Mouse (Mus musculus) limb, embryonic 10.5 days (tissue): ENCODE results near the gene Cubn. TPM values are rescaled to one million over a fixed set of nuclear protein-coding genes. Genes with fewer than 3 reads are reported as not detected.

Source experiments
- DNase-seq: peaks from one replicate; pipeline ENCODE4 v3.0.0-alpha.2; 2017; ENCODE audit warnings: low spot score
- H3K27ac ChIP-seq: fragments of 300-500 bp; sonication (generic); 2 replicates; pipeline ENCODE4 v1.5.1; 2016; ENCODE audit warnings: mild to moderate bottlenecking
- H3K27me3 ChIP-seq: fragments of 300-500 bp; sonication (generic); 2 replicates; pipeline ENCODE4 v1.6.1; 2016; ENCODE audit warnings: low read depth, mild to moderate bottlenecking; ENCODE audit not compliant: poor library complexity, severe bottlenecking
- H3K36me3 ChIP-seq: fragments of 300-500 bp; sonication (generic); 2 replicates; pipeline ENCODE4 v1.6.1; 2016; ENCODE audit warnings: mild to moderate bottlenecking, moderate library complexity
- H3K4me1 ChIP-seq: fragments of 300-500 bp; sonication (generic); 2 replicates; pipeline ENCODE4 v1.6.1; 2016
- H3K4me3 ChIP-seq: fragments of 300-500 bp; sonication (generic); 2 replicates; pipeline ENCODE4 v1.5.1; 2016; ENCODE audit warnings: mild to moderate bottlenecking, moderate library complexity
- H3K9me3 ChIP-seq: fragments of 300-500 bp; sonication (generic); replicated peaks from 2 replicates; pipeline ENCODE4 v1.6.1; 2016; ENCODE audit warnings: mild to moderate bottlenecking
- WGBS: fragments of 180-500 bp; shearing (Covaris S2); methylation state at CpG from one replicate; pipeline ENCODE4 v1.1.7; 2016; 5-methylcytosine and 5-hydroxymethylcytosine counted together
- polyA plus RNA-seq: library from polyadenylated mRNA; unstranded; fragments of >200 nt; fragmentation: Nextera tagmentation; extraction: Ambion mirVana; gene quantifications from 2 replicates; pipeline ENCODE4 v1.2.1, GENCODE M21; 2016

Cubn gene
- polyA plus RNA-seq, 1 experiment from 2014 or later, result 0.05 TPM

GRCm38 (mm10) chr2:13275874-13276273 is 215.7 kb downstream of the Cubn start:
- H3K27ac ChIP-seq, result no peak overlapping the region
- H3K36me3 ChIP-seq, result no peaks in the 10 kb centered on the region
- no peak overlapping the region for H3K4me3 ChIP-seq
- no peaks in the 10 kb centered on the region for H3K27me3 ChIP-seq
- peak; percentile 33 for DNase-seq
- H3K4me1 ChIP-seq, result peaks cover 6% of the 10 kb centered on the region
- no peaks in the 10 kb centered on the region for H3K9me3 ChIP-seq
- 62% methylated on average over 7 of the region's 7 CpGs for WGBS

DNA sequence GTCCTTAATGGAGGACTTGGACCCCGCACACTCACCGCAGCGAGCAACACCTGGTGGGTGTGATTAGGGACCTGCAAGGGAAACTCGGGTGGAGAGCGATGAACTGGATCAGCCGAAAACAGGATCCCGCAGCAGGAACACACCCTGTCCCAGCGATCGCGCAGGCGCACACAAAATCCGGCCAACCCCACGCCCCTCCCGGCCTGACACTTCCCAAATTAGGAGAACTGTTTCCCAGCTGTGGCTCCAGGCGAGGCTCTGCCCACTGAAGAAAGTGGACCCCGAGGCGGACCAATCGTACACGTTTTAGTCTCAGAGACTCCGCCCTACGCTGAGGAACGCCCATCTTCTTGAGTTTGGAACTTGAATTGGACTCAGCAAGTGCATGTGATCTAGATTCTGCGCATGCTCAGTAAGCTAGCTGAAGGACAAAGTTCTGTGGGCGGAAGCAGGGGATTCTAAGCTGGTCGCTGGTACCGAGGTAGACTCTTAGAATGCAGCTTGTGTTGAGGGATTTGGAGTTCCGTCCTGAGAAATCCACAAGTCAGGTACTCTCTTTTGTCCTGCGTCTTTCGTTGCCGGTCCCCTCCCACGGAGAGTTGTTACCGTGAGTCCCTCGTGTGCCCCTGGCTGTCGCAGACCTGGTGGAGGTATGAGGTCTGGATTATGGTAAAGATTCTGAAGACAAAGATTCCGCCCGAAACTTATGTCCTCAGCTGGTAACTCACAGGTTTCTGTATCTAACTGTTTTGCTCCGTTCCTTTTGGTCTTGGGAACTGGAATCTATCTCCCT is 220.3 kb downstream of the Cubn start, which contains the start of gene Rsu1:
TSS of gene Rsu1 (minus strand) at position 251 of the 793 bp plus-strand sequence.
- Histone ChIP-seq H3K27ac (peak within 1 kb of the TSS; percentile 92), H3K4me1 (peaks cover 13% of the 10 kb centered on the region), H3K27me3 (no peaks in the 10 kb centered on the region), H3K36me3 (no peaks in the 10 kb centered on the region), H3K9me3 (no peaks in the 10 kb centered on the region), H3K4me3 (peak within 1 kb of the TSS; percentile 66)
- DNase-seq, result peak; percentile 93
- WGBS, result 1% methylated on average over 37 of the region's 37 CpGs

- H3K36me3 ChIP-seq, result no peaks in the 10 kb centered on the region
- WGBS, result 54% methylated on average over 8 of the region's 8 CpGs
- H3K27ac ChIP-seq, result peak overlapping the region; percentile 92
- peaks cover 13% of the 10 kb centered on the region for H3K4me1 ChIP-seq
- H3K9me3 ChIP-seq, result no peaks in the 10 kb centered on the region
- H3K4me3 ChIP-seq, result peak overlapping the region; percentile 66
- no peaks in the 10 kb centered on the region for H3K27me3 ChIP-seq
- no peak for DNase-seq
Observed at GRCm38 (mm10) chr2:13270736-13271135, 220.9 kb downstream of the Cubn start.

DNA sequence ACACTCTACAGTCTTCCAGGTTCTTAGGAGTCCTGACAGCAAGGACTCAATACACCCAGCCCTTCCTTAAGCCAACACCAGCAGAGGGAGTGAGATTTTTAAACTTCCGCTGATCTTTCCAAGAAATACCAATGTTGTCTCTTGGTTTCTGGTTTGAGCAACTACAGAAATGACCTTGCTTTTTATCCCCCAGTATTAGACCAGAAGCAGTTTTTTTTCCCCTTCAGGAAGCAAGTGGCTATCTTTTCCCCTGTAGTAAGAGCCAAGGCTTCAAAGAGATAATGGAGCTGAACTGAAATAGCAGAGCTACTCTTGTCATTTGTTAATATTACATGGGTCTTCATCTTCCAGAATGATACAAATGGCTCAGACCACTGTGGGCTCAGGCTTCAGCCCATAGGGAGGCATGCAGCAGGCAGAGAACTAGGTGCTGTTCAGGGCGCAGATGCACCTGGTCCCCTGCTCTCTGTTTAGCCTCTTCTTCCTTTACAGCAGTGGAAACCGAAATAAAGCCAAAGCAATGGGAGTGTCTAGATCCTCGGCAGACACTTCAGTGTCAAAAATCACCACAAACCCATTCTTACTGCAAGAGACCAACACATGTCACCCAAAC is 222.8 kb downstream of the Cubn start:
- WGBS, result 97% methylated on average over 4 of the region's 4 CpGs
- Histone ChIP-seq H3K27ac (no peak overlapping the region), H3K4me1 (peaks cover 13% of the 10 kb centered on the region), H3K27me3 (no peaks in the 10 kb centered on the region), H3K4me3 (no peak overlapping the region), H3K36me3 (no peaks in the 10 kb centered on the region), H3K9me3 (no peaks in the 10 kb centered on the region)
- no peak for DNase-seq

GRCm38 (mm10) chr2:13264875-13265274 is 226.7 kb downstream of the Cubn start:
- Histone ChIP-seq H3K27me3 (no peaks in the 10 kb centered on the region), H3K9me3 (no peaks in the 10 kb centered on the region), H3K4me3 (no peak overlapping the region), H3K4me1 (no peaks in the 10 kb centered on the region), H3K27ac (no peak overlapping the region), H3K36me3 (no peaks in the 10 kb centered on the region)
- WGBS, result 49% methylated on average over 4 of the region's 4 CpGs
- peak; percentile 37 for DNase-seq

GRCm38 (mm10) chr2:13263150-13263549 is 228.5 kb downstream of the Cubn start:
- Histone ChIP-seq H3K36me3 (no peaks in the 10 kb centered on the region), H3K4me1 (no peaks in the 10 kb centered on the region), H3K4me3 (no peak overlapping the region), H3K27ac (no peak overlapping the region), H3K9me3 (no peaks in the 10 kb centered on the region), H3K27me3 (no peaks in the 10 kb centered on the region)
- no peak for DNase-seq
- WGBS, result 81% methylated on average over 4 of the region's 4 CpGs

- WGBS, result 80% methylated on average over 2 of the region's 2 CpGs
- Histone ChIP-seq H3K27me3 (no peaks in the 10 kb centered on the region), H3K4me3 (no peak overlapping the region), H3K36me3 (peaks cover 10% of the 10 kb centered on the region), H3K27ac (no peak overlapping the region), H3K9me3 (no peaks in the 10 kb centered on the region), H3K4me1 (no peaks in the 10 kb centered on the region)
- no peak for DNase-seq
Observed at GRCm38 (mm10) chr2:13258606-13259005, 233.0 kb downstream of the Cubn start.

DNA sequence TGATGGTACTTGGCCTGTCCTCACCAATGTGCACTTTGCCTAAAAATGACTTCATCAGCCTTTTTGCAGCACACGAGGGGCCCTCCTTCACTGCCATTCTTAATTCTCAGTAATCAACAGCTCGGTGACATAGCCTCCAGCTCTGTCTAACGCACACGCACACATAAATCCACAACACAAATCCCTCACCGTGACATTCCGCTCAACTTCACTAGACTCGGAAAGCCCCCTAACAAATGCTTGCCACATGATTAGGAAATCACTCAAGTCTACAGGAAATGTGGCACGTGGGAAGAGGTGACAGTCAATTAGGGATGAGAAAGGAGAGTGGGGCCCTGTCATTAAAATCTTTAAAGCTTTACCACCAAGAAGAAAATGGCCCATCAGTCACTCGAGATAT is 250.9 kb downstream of the Cubn start:
- Histone ChIP-seq H3K27me3 (no peaks in the 10 kb centered on the region), H3K4me1 (peaks cover 5% of the 10 kb centered on the region; the same call in 1 of the 2 replicates), H3K36me3 (peaks cover 4% of the 10 kb centered on the region; the same call in 1 of the 2 replicates), H3K9me3 (no peaks in the 10 kb centered on the region), H3K4me3 (no peak overlapping the region), H3K27ac (no peak overlapping the region)
- DNase-seq, result no peak
- 46% methylated on average over 9 of the region's 9 CpGs for WGBS

GRCm38 (mm10) chr2:13237140-13237901 is 254.3 kb downstream of the Cubn start:
- peak; percentile 50 for DNase-seq
- H3K36me3 ChIP-seq, result no peaks in the 10 kb centered on the region
- no peaks in the 10 kb centered on the region for H3K27me3 ChIP-seq
- H3K9me3 ChIP-seq, result no peaks in the 10 kb centered on the region
- peaks cover 36% of the 10 kb centered on the region for H3K4me1 ChIP-seq
- WGBS, result 66% methylated on average over 8 of the region's 8 CpGs
- no peak overlapping the region for H3K27ac ChIP-seq
- H3K4me3 ChIP-seq, result no peak overlapping the region

GRCm38 (mm10) chr2:13235696-13236095 is 255.9 kb downstream of the Cubn start:
- H3K36me3 ChIP-seq, result no peaks in the 10 kb centered on the region
- no peaks in the 10 kb centered on the region for H3K27me3 ChIP-seq
- H3K9me3 ChIP-seq, result no peaks in the 10 kb centered on the region
- no peak for DNase-seq
- whole genome bisulfite sequencing, result 60% methylated on average over 5 of the region's 5 CpGs
- H3K4me3 ChIP-seq, result no peak overlapping the region
- no peak overlapping the region for H3K27ac ChIP-seq
- peaks cover 40% of the 10 kb centered on the region for H3K4me1 ChIP-seq

GRCm38 (mm10) chr2:13234796-13235195 is 256.8 kb downstream of the Cubn start:
- H3K4me1 ChIP-seq, result peaks cover 38% of the 10 kb centered on the region
- WGBS, result 90% methylated on average over 10 of the region's 10 CpGs
- H3K4me3 ChIP-seq, result no peak overlapping the region
- H3K27ac ChIP-seq, result no peak overlapping the region
- H3K9me3 ChIP-seq, result no peaks in the 10 kb centered on the region
- no peak for DNase-seq
- H3K27me3 ChIP-seq, result no peaks in the 10 kb centered on the region
- no peaks in the 10 kb centered on the region for H3K36me3 ChIP-seq

DNA sequence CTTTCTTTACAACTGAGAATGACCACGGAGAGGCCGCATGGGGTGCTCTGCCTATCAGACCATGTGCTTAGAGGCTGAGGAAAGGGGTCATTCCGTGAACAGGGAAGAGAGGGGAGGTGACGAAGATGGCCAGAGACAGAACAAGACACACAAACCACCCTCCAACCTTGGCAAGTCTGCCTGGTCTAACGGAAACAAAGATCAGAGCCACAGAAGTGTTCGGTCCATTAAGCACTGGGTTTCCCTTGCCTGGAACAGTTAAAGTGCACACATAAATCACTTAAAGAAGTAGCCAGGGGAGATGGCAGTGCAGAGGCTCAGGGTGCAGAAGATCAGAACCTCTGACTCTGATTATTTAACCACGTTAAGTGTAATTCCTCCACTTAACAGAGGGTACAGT is 257.7 kb downstream of the Cubn start:
- Histone ChIP-seq H3K9me3 (no peaks in the 10 kb centered on the region), H3K4me1 (peaks cover 38% of the 10 kb centered on the region), H3K27ac (peak overlapping the region; percentile 59), H3K36me3 (no peaks in the 10 kb centered on the region), H3K27me3 (no peaks in the 10 kb centered on the region), H3K4me3 (no peak overlapping the region)
- 23% methylated on average over 7 of the region's 7 CpGs for WGBS
- peak; percentile 33 for DNase-seq
